Mouse (Mus musculus): ENCODE data around the gene Ost4. TPM values are rescaled to one million over a fixed set of nuclear protein-coding genes. Genes with fewer than 3 reads are reported as not detected.

Ost4 gene
- polyA plus RNA-seq, 1 experiment from 2014 or later = 480 TPM

- ATAC-seq (ENCODE audit: insufficient number of reproducible peaks, insufficient read depth, low FRiP score, low read depth) = no peak
- no peak overlapping the region for H3K27ac ChIP-seq (replicated peaks in 1 of 2; ENCODE audit: control insufficient read depth in 1 of 2, insufficient read depth in 1 of 2, low read depth in 2 of 2, low read length in 2 of 2)
- no peak overlapping the region for H3K4me3 ChIP-seq (ENCODE audit: control insufficient read depth in 1 of 2, insufficient read depth in 1 of 2, low read depth in 1 of 2, low read length in 2 of 2)
- H3K27me3 ChIP-seq (ENCODE audit: control insufficient read depth, insufficient read depth, low read length) = no peaks in the 10 kb centered on the region
- H3K36me3 ChIP-seq (ENCODE audit: control insufficient read depth, insufficient read depth, low read length) = peaks cover 44% of the 10 kb centered on the region
- H3K9ac ChIP-seq (ENCODE audit: low read length) = no peak overlapping the region
- peaks cover 37 to 54% of the 10 kb centered on the region in 2 experiments for H3K4me1 ChIP-seq (ENCODE audit: control insufficient read depth in 2 of 2, insufficient read depth in 2 of 2, low read length in 2 of 2)
- H3K4me2 ChIP-seq (ENCODE audit: low read length) = no peak overlapping the region
- 84% methylated on average over 11 of the region's 11 CpGs for WGBS
- no peaks in the 10 kb centered on the region for H3K9me3 ChIP-seq (ENCODE audit: control insufficient read depth, low read length)
Measured at GRCm38 (mm10) chr5:30917348-30917747, 9.8 kb upstream of the Ost4 start.

- H3K4me1 ChIP-seq (ENCODE audit: control insufficient read depth in 2 of 2, insufficient read depth in 2 of 2, low read length in 2 of 2) = peaks cover 39 to 54% of the 10 kb centered on the region in 2 experiments
- H3K4me3 ChIP-seq (ENCODE audit: control insufficient read depth in 1 of 2, insufficient read depth in 1 of 2, low read depth in 1 of 2, low read length in 2 of 2) = no peak overlapping the region
- peaks cover 44% of the 10 kb centered on the region for H3K36me3 ChIP-seq (ENCODE audit: control insufficient read depth, insufficient read depth, low read length)
- no peaks in the 10 kb centered on the region for H3K9me3 ChIP-seq (ENCODE audit: control insufficient read depth, low read length)
- H3K9ac ChIP-seq (ENCODE audit: low read length) = no peak overlapping the region
- ATAC-seq (ENCODE audit: insufficient number of reproducible peaks, insufficient read depth, low FRiP score, low read depth) = no peak
- H3K4me2 ChIP-seq (ENCODE audit: low read length) = 0 out of 2 replicates have a peak overlapping the region, but pooled peaks have one; percentile 73
- peak overlapping the region in 1 of 2 experiments; percentile 94; a peak in 2 of 4 replicates for H3K27ac ChIP-seq (replicated peaks in 1 of 2; ENCODE audit: control insufficient read depth in 1 of 2, insufficient read depth in 1 of 2, low read depth in 2 of 2, low read length in 2 of 2)
- H3K27me3 ChIP-seq (ENCODE audit: control insufficient read depth, insufficient read depth, low read length) = no peaks in the 10 kb centered on the region
- WGBS = 89% methylated on average over 9 of the region's 9 CpGs
Measured at GRCm38 (mm10) chr5:30916841-30917240, 9.3 kb upstream of the Ost4 start.

- Histone ChIP-seq H3K4me1 (ENCODE audit: control insufficient read depth in 2 of 2, insufficient read depth in 2 of 2, low read length in 2 of 2) (peaks cover 39 to 55% of the 10 kb centered on the region in 2 experiments), H3K9ac (ENCODE audit: low read length) (peak overlapping the region; percentile 83; the same call in 1 of the 2 replicates), H3K27ac (replicated peaks in 1 of 2; ENCODE audit: control insufficient read depth in 1 of 2, insufficient read depth in 1 of 2, low read depth in 2 of 2, low read length in 2 of 2) (peak overlapping the region; percentile 71 to 94), H3K9me3 (ENCODE audit: control insufficient read depth, low read length) (no peaks in the 10 kb centered on the region), H3K4me3 (ENCODE audit: control insufficient read depth in 1 of 2, insufficient read depth in 1 of 2, low read depth in 1 of 2, low read length in 2 of 2) (peak overlapping the region in 1 of 2 experiments; percentile 54; a peak in 3 of 4 replicates), H3K36me3 (ENCODE audit: control insufficient read depth, insufficient read depth, low read length) (peaks cover 42% of the 10 kb centered on the region), H3K27me3 (ENCODE audit: control insufficient read depth, insufficient read depth, low read length) (no peaks in the 10 kb centered on the region), H3K4me2 (ENCODE audit: low read length) (peak overlapping the region; percentile 73)
- ATAC-seq (ENCODE audit: insufficient number of reproducible peaks, insufficient read depth, low FRiP score, low read depth) = peak; percentile 36
- under 1% methylated on average over 7 of the region's 7 CpGs for WGBS
Measured at GRCm38 (mm10) chr5:30915974-30916433, 8.4 kb upstream of the Ost4 start.

- H3K9me3 ChIP-seq (ENCODE audit: control insufficient read depth, low read length) = no peaks in the 10 kb centered on the region
- ATAC-seq (ENCODE audit: insufficient number of reproducible peaks, insufficient read depth, low FRiP score, low read depth) = no peak
- peaks cover 39 to 55% of the 10 kb centered on the region in 2 experiments for H3K4me1 ChIP-seq (ENCODE audit: control insufficient read depth in 2 of 2, insufficient read depth in 2 of 2, low read length in 2 of 2)
- peak overlapping the region; percentile 54 to 64 for H3K4me3 ChIP-seq (ENCODE audit: control insufficient read depth in 1 of 2, insufficient read depth in 1 of 2, low read depth in 1 of 2, low read length in 2 of 2)
- 43% methylated on average over 9 of the region's 9 CpGs for WGBS
- no peaks in the 10 kb centered on the region for H3K27me3 ChIP-seq (ENCODE audit: control insufficient read depth, insufficient read depth, low read length)
- H3K36me3 ChIP-seq (ENCODE audit: control insufficient read depth, insufficient read depth, low read length) = peaks cover 37% of the 10 kb centered on the region
- peak overlapping the region; percentile 94 to 95 for H3K27ac ChIP-seq (replicated peaks in 1 of 2; ENCODE audit: control insufficient read depth in 1 of 2, insufficient read depth in 1 of 2, low read depth in 2 of 2, low read length in 2 of 2)
- H3K9ac ChIP-seq (ENCODE audit: low read length) = peak overlapping the region; percentile 83
- peak overlapping the region; percentile 73 for H3K4me2 ChIP-seq (ENCODE audit: low read length)
Measured at GRCm38 (mm10) chr5:30915456-30915855, 7.9 kb upstream of the Ost4 start.

GRCm38 (mm10) chr5:30914849-30915248 is 7.3 kb upstream of the Ost4 start:
- Histone ChIP-seq H3K4me2 (ENCODE audit: low read length) (peak overlapping the region; percentile 73), H3K4me1 (ENCODE audit: control insufficient read depth in 2 of 2, insufficient read depth in 2 of 2, low read length in 2 of 2) (peaks cover 39 to 54% of the 10 kb centered on the region in 2 experiments), H3K4me3 (ENCODE audit: control insufficient read depth in 1 of 2, insufficient read depth in 1 of 2, low read depth in 1 of 2, low read length in 2 of 2) (peak overlapping the region; percentile 54 to 64), H3K36me3 (ENCODE audit: control insufficient read depth, insufficient read depth, low read length) (peaks cover 31% of the 10 kb centered on the region), H3K27ac (replicated peaks in 1 of 2; ENCODE audit: control insufficient read depth in 1 of 2, insufficient read depth in 1 of 2, low read depth in 2 of 2, low read length in 2 of 2) (peak overlapping the region; percentile 94 to 95), H3K27me3 (ENCODE audit: control insufficient read depth, insufficient read depth, low read length) (no peaks in the 10 kb centered on the region), H3K9ac (ENCODE audit: low read length) (peak overlapping the region; percentile 83), H3K9me3 (ENCODE audit: control insufficient read depth, low read length) (no peaks in the 10 kb centered on the region)
- WGBS = 52% methylated on average over 6 of the region's 6 CpGs
- ATAC-seq (ENCODE audit: insufficient number of reproducible peaks, insufficient read depth, low FRiP score, low read depth) = no peak

- no peak for ATAC-seq (ENCODE audit: insufficient number of reproducible peaks, insufficient read depth, low FRiP score, low read depth)
- Histone ChIP-seq H3K4me2 (ENCODE audit: low read length) (peak overlapping the region; percentile 73), H3K4me3 (ENCODE audit: control insufficient read depth in 1 of 2, insufficient read depth in 1 of 2, low read depth in 1 of 2, low read length in 2 of 2) (peak overlapping the region; percentile 54 to 64), H3K9me3 (ENCODE audit: control insufficient read depth, low read length) (no peaks in the 10 kb centered on the region), H3K27ac (replicated peaks in 1 of 2; ENCODE audit: control insufficient read depth in 1 of 2, insufficient read depth in 1 of 2, low read depth in 2 of 2, low read length in 2 of 2) (peak overlapping the region; percentile 94 to 95), H3K9ac (ENCODE audit: low read length) (peak overlapping the region; percentile 83), H3K27me3 (ENCODE audit: control insufficient read depth, insufficient read depth, low read length) (no peaks in the 10 kb centered on the region), H3K36me3 (ENCODE audit: control insufficient read depth, insufficient read depth, low read length) (peaks cover 24% of the 10 kb centered on the region), H3K4me1 (ENCODE audit: control insufficient read depth in 2 of 2, insufficient read depth in 2 of 2, low read length in 2 of 2) (peaks cover 46 to 61% of the 10 kb centered on the region in 2 experiments)
- 58% methylated on average over 7 of the region's 7 CpGs for WGBS
Measured at GRCm38 (mm10) chr5:30914101-30914635, 6.6 kb upstream of the Ost4 start.

GRCm38 (mm10) chr5:30913060-30913841 is 5.7 kb upstream of the Ost4 start, which contains the start of gene Emilin1:
Gene Emilin1, plus strand, starts transcription at chr5:30913402.
- peak within 1 kb of the TSS; percentile 83 for H3K9ac ChIP-seq (ENCODE audit: low read length)
- ATAC-seq (ENCODE audit: insufficient number of reproducible peaks, insufficient read depth, low FRiP score, low read depth) = peak; percentile 70
- H3K27me3 ChIP-seq (ENCODE audit: control insufficient read depth, insufficient read depth, low read length) = no peaks in the 10 kb centered on the region
- peak within 1 kb of the TSS; percentile 54 to 64 for H3K4me3 ChIP-seq (ENCODE audit: control insufficient read depth in 1 of 2, insufficient read depth in 1 of 2, low read depth in 1 of 2, low read length in 2 of 2)
- peaks cover 15% of the 10 kb centered on the region for H3K36me3 ChIP-seq (ENCODE audit: control insufficient read depth, insufficient read depth, low read length)
- no peaks in the 10 kb centered on the region for H3K9me3 ChIP-seq (ENCODE audit: control insufficient read depth, low read length)
- peak within 1 kb of the TSS; percentile 94 to 95 for H3K27ac ChIP-seq (replicated peaks in 1 of 2; ENCODE audit: control insufficient read depth in 1 of 2, insufficient read depth in 1 of 2, low read depth in 2 of 2, low read length in 2 of 2)
- peaks cover 54 to 70% of the 10 kb centered on the region in 2 experiments for H3K4me1 ChIP-seq (ENCODE audit: control insufficient read depth in 2 of 2, insufficient read depth in 2 of 2, low read length in 2 of 2)
- WGBS = 18% methylated on average over 12 of the region's 13 CpGs
- H3K4me2 ChIP-seq (ENCODE audit: low read length) = peak within 1 kb of the TSS; percentile 73
